Mouse (Mus musculus) mouse embryonic stem cell (cell line): ENCODE data around the gene Izumo2.
"Not testable (repeated sequence)": the region's sequence is repeated elsewhere in the genome, so short reads cannot be mapped to it uniquely, and the experiment has no call there.

ENCODE experiments used
- in situ Hi-C, 2 experiments: fragments of 300-500 bp; cut with MboI; formaldehyde crosslinking; loops; 1 replicate in 1 of 2; 3 replicates in 1 of 2; pipeline ENCODE4 v1.14.3; 2019 to 2020; ENCODE audit warnings: low sequenced_read_pairs in 2 of 2, low pct_unique_long_range_greater_than_20kb in 1 of 2, mixed read lengths in 1 of 2; ENCODE audit not compliant: unreplicated experiment in 1 of 2

Gene Izumo2

GRCm38 (mm10) chr7:44693427-44694175, 14.9 kb upstream of the Izumo2 start:
- in situ Hi-C loops: no loop called here

DNA sequence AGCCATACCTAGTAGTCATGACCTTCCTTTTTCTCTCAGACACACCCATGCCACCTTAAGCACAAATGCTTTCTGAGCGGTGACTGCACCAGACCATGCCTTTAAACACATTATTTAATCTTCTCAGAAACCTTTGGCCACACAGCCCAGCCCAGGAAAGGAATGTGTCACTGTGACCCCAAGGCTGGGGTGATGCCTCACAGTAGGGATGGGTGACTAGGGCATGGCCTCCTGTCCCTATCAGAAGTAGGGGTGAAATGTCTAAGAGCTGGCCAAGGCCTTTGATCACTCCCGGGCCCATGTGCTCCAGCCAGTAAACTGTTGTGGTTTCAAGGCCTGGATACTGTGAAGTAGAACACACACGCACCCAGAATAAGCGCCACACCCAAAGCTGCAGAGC, 13.3 kb upstream of the Izumo2 start:
- in situ Hi-C loops: no loop called here

GRCm38 (mm10) chr7:44697191-44697710, 11.3 kb upstream of the Izumo2 start:
- in situ Hi-C loops: no loop called here

DNA sequence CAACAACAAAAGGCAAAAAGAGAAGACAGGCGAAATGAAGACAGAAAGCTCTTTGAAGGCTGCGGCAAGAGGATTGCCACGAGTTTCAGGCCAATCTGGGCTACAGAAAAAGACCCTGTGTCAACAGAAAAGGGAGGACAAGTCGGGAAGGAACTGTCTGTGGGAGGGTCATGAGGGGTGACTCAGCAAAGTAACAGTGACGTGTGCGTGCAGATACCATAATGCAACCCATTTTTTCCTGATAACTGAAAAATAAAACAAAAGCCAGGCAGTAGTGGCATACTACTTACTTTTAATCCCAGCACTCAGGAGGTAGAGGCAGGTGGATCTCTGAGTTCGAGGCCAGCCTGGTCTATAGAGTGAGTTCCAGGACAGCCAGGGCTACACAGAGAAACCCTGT, 10.6 kb upstream of the Izumo2 start:
- in situ Hi-C loops: no loop called here

DNA sequence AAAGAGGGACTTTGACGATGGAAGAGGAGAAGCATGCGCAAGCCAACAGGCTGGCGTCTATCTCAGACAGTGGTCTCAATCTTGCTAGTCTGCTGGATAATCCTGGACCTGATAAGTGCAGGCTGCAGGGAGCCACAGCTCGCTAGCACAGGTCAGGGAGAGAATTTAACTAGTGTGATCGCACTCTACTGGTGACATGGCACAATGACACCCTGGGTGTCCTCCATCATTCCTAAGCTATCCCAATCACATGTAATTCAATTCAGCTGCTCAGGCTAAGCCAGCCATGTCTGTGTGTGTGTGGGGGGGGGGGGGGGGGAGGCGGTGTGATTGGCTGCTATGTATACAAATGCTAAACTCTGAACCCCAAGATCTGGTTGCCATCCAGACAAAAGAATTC, 6.6 kb upstream of the Izumo2 start:
- in situ Hi-C loops: loop anchor here (5.0 kb wide), 1 partner anchor 35 kb away; no protein-coding TSS in a partner anchor

GRCm38 (mm10) chr7:44702985-44703384, 5.6 kb upstream of the Izumo2 start:
- in situ Hi-C loops: loop anchor here (5.0 kb wide), 1 partner anchor 36 kb away; no protein-coding TSS in a partner anchor

DNA sequence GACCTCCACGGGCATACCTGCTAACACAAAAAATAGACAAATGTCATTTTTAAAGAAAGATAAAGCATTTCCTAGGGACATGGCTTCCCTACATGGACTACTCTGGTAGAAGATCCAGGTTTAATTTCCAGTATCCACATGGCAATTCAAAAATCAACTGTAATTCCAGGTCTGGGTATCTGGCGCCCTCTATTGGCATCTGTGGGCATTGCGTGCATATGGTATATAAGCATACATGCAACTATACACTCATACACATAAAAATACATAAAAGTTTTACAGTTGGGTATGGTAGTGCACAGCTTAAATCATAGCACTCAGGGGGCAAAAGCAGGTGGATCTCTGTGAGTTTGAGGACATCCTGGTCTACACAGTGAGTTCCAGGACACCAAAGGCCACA, 4.2 kb upstream of the Izumo2 start:
- in situ Hi-C loops: loop anchor here (5.0 kb wide), 1 partner anchor 37 kb away; no protein-coding TSS in a partner anchor

- in situ Hi-C loops: no loop called here
Measured at GRCm38 (mm10) chr7:44705086-44705485, 3.5 kb upstream of the Izumo2 start.

GRCm38 (mm10) chr7:44706322-44706721, 2.2 kb upstream of the Izumo2 start:
- in situ Hi-C loops: no loop called here

- in situ Hi-C loops: no loop called here
Measured at GRCm38 (mm10) chr7:44707169-44707675, 1.3 kb upstream of the Izumo2 start.

DNA sequence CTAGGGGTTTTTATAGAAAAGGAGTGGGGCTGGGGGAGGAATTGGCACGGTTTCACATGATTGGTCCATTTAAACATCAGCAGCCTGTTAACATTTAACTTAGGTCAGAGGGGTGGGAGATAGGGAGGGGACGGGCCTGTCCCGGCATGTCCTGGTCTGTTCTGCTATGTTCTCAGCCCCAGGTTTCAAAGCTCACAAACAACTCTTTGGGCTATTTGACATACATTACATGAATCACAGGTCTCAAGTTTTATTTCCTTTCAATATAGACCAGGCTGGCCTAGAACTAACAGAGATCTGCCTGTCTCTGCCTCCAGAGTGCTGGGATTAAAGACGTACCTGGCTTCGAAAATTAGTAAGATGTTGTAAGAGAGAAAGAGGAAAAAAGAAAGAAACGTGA, 449 bp upstream of the Izumo2 start:
- in situ Hi-C loops: not testable (repeated sequence)

GRCm38 (mm10) chr7:44709881-44710280, 1.3 kb downstream of the Izumo2 start:
- in situ Hi-C loops: no loop called here

- in situ Hi-C loops: loop anchor here in 1 of 2 experiments (10.0 kb wide), 1 partner anchor 233 kb away; no protein-coding TSS in a partner anchor
Measured at GRCm38 (mm10) chr7:44722058-44722457, 13.5 kb downstream of the Izumo2 start.

GRCm38 (mm10) chr7:44724316-44724715, 15.8 kb downstream of the Izumo2 start:
- in situ Hi-C loops: loop anchor here in 1 of 2 experiments (10.0 kb wide), 1 partner anchor 230 kb away; no protein-coding TSS in a partner anchor

GRCm38 (mm10) chr7:44726343-44726742, 17.8 kb downstream of the Izumo2 start:
- in situ Hi-C loops: loop anchor here in 1 of 2 experiments (10.0 kb wide), 1 partner anchor 228 kb away; no protein-coding TSS in a partner anchor

DNA sequence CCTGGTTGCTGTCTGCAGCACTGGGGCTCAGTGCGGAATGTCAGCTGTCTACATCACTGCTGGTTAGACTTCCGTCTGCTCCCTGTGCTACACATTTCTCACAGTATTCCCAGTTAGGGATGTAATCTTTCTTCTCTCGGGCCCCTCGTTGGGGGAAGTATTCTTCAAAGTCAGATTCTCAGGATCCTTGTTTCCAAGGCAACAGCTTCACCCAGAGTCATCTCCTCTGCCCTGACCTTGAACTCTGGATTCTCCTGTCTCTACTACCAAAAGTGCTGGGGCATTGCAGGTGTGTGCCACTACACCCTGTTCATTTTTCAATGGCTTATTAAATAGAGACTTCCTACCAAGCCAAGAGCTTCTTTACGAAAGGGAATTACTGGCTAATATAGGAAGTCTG, 18.6 kb downstream of the Izumo2 start:
- in situ Hi-C loops: loop anchor here in 1 of 2 experiments (10.0 kb wide), 1 partner anchor 228 kb away; no protein-coding TSS in a partner anchor

DNA sequence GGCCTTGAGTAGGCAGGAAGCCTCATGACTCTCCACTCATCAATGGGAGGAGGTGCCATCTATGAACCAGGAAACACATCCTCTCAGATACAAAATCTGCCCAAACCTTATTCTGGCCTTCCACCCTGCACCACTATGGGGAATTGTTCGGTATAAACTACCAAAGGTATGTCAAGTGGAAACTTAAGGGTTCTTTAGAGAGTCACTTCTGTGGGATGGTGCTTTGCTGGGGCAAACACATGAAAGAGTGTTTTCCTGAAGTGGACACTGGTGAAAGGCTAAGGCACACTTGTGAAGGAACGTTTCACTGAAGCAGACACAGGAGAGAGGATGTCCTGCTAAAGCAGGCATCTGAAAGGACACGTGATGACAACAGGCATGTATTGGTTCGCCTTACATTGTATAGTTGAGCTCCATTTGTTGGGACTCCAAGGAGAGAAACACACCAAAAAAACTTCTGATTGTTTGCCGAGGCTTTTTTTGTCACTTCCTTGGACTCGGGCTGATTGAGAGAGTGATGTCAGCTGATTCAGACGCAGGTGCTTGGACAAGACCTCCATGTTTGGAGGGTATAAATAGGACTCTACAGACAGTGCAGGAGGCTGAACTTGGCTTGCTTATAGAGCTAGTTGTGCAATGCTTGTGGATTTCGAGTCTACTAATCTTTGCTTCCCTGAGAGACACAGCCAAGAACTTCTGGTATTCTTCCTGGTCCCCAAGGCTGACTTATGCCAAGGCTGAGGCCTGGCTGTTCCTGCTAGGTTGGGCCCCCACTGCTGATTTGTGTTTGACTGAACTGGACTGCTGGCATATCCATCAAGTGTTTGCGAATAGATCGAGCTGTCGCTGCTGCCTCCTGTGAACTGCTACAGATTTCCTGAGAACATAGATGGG, 19.8 kb downstream of the Izumo2 start:
- in situ Hi-C loops: loop anchor here in 1 of 2 experiments (10.0 kb wide), 1 partner anchor 226 kb away; no protein-coding TSS in a partner anchor

DNA sequence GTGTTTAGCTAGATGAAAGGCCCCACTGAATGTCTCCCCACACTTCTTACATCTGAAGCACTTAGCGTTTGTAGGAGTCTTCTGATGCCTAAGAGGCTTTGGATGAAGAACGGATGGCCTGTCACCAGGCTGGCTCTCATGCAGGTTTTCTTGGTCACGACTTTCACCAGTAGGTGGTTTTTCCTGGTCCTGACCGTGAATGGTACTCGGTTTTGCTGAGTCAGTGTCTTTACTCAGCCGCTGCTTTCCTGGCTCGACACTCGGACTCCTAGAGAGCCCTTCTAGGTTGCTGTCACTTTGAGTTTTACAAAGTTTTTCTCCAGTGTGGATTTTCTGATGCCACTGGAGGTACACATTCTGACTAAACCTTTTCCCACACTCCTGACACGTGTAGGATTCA, 25.2 kb downstream of the Izumo2 start:
- in situ Hi-C loops: no loop called here

DNA sequence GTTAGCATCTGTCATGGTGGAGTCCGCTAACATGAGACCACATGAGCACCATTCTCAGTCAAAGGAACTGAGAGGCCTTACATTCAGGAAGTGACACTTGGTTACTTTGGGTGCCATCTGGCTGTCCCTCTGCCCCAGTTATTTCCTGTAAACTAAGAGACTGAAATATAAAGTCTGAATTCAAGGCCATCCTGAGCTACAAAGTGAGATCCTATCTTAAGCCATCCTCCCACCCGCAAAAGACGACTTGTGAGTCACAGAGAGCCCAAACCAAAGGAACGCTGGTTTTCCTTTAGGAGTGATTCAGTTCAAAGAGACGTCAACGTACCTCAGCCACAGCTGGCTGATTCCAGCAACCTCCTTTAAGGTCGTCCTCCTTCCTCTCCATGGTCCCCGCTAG, 32.8 kb downstream of the Izumo2 start:
- in situ Hi-C loops: no loop called here
